In the genomic region with DNA sequence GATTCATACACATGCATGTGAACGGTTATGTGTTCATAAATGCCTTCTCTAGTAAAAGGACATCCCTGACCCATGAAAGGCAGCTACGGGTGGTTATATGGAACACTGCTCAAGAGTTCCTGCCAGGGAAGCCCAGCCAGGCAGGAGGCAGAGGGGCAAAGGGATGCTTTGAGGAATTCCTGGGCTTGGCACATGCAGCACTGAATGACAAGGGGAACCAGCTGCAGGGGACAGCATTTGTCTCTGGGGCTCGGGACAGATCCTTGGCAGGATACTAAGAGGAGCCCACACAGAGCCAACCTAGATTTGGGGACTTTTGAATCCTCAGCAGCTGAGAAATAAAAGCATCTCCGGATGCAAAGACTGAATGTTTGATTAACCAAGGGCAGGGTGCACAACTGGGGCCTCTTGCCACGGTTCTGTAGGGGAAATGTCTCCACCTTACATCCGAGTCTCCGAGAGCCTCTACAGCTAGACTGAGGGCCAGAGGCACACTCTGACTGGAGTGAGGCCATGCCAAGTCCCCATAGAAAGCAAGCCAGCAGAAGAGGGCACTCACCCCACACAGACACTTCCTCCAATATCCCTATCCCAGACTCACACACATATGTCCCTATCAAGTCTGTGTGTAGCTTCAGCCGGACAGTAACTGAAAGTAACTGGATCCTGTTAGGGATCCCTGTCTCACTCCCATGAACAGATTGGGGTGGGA, we compare ENCODE assay signal across 9 mouse cellular contexts.
A peak's percentile ranks its signal among the peaks of the same experiment; 100 is the strongest.
DNase-seq lines count a peak whose midpoint lies in the region; ATAC-seq and TF ChIP-seq lines count a peak whose summit lies in the region.
"Had no signal": no experiment of that assay in that cellular context is flagged by ENCODE, and none has a peak within 500 bp of the region (broad histone marks: within the 10 kb centered on the region; RNA-seq: fewer than 3 reads in every experiment).

No protein-coding gene starts in this region.

- H3K4me2 ChIP-seq in lung, embryonic 14.5 days = no peak overlapping the region
- H3K4me2 ChIP-seq in lung, postnatal 0 days (replicated peaks; ENCODE audit: low read depth, low read length) = no peak overlapping the region
- no peak overlapping the region; the same call in 1 of the 2 replicates for H3K4me2 ChIP-seq in forebrain, embryonic 12.5 days
- no peak overlapping the region for H3K4me2 ChIP-seq in stomach, embryonic 14.5 days (replicated peaks; ENCODE audit: low read depth, low read length)
- H3K4me2 ChIP-seq: liver, embryonic 15.5 days had no signal

- no peaks in the 10 kb centered on the region for H3K9me3 ChIP-seq in lung, embryonic 14.5 days (ENCODE audit: low read depth, low read length)
- H3K9me3 ChIP-seq in lung, postnatal 0 days (ENCODE audit: low read length) = no peaks in the 10 kb centered on the region
- no peaks in the 10 kb centered on the region for H3K9me3 ChIP-seq in forebrain, embryonic 12.5 days
- no peaks in the 10 kb centered on the region for H3K9me3 ChIP-seq in limb, embryonic 10.5 days (replicated peaks)
- no peaks in the 10 kb centered on the region for H3K9me3 ChIP-seq in stomach, embryonic 14.5 days (ENCODE audit: control insufficient read depth, low read depth, low read length)
- H3K9me3 ChIP-seq: liver, embryonic 15.5 days had no signal

- no peak for TF ChIP-seq EP300 in lung, postnatal 0 days (IDR thresholded peaks at IDR 0.05)

- intact Hi-C loops in gastrocnemius, postnatal 36 days (cut with DNase I) = no loop called here

- no peak overlapping the region for H3K4me3 ChIP-seq in lung, embryonic 14.5 days (ENCODE audit: low read depth, low read length)
- no peak overlapping the region for H3K4me3 ChIP-seq in lung, postnatal 0 days (ENCODE audit: low read depth, low read length)
- H3K4me3 ChIP-seq in forebrain, embryonic 12.5 days (replicated peaks) = no peak overlapping the region
- no peak overlapping the region for H3K4me3 ChIP-seq in limb, embryonic 10.5 days
- H3K4me3 ChIP-seq in stomach, embryonic 14.5 days (ENCODE audit: low read depth, low read length) = no peak overlapping the region
- H3K4me3 ChIP-seq: liver, embryonic 15.5 days had no signal

- peak; percentile 17 for DNase-seq in lung, embryonic 14.5 days
- DNase-seq in lung, postnatal 0 days (ENCODE audit: low spot score) = no peak
- DNase-seq in limb, embryonic 10.5 days (ENCODE audit: low spot score) = no peak
- DNase-seq in natural killer cell, adult 2 months (ENCODE audit: low spot score in 2 of 2) = no peak
- DNase-seq in gastrocnemius, postnatal 36 days = no peak

- 51% methylated on average over 8 of the region's 8 CpGs for WGBS in lung, embryonic 14.5 days
- 51% methylated on average over 8 of the region's 8 CpGs for WGBS in lung, postnatal 0 days
- WGBS in forebrain, embryonic 12.5 days = 68% methylated on average over 8 of the region's 8 CpGs
- 80% methylated on average over 8 of the region's 8 CpGs for WGBS in limb, embryonic 10.5 days
- 62% methylated on average over 8 of the region's 8 CpGs for WGBS in stomach, embryonic 14.5 days

- 0 out of 2 replicates have a peak, but pooled peaks have one; percentile 11 for ATAC-seq in lung, embryonic 14.5 days (ENCODE audit: insufficient read depth)
- no peak for ATAC-seq in lung, postnatal 0 days
- ATAC-seq in forebrain, embryonic 12.5 days (ENCODE audit: low FRiP score) = no peak
- ATAC-seq in stomach, embryonic 14.5 days (ENCODE audit: insufficient number of reproducible peaks, insufficient read depth, low FRiP score, low read depth) = no peak

- no peak for TF ChIP-seq CTCF in lung, embryonic 14.5 days (IDR thresholded peaks at IDR 0.05; ENCODE audit: low read depth)
- TF ChIP-seq CTCF in lung, postnatal 0 days (IDR thresholded peaks at IDR 0.05) = no peak

- no peaks in the 10 kb centered on the region for H3K36me3 ChIP-seq in lung, embryonic 14.5 days (ENCODE audit: insufficient read depth)
- H3K36me3 ChIP-seq in lung, postnatal 0 days (ENCODE audit: insufficient read depth, low read length) = no peaks in the 10 kb centered on the region
- H3K36me3 ChIP-seq in forebrain, embryonic 12.5 days (replicated peaks) = no peaks in the 10 kb centered on the region
- no peaks in the 10 kb centered on the region for H3K36me3 ChIP-seq in limb, embryonic 10.5 days
- H3K36me3 ChIP-seq in stomach, embryonic 14.5 days (ENCODE audit: control insufficient read depth, insufficient read depth, low read length) = no peaks in the 10 kb centered on the region
- H3K36me3 ChIP-seq: liver, embryonic 15.5 days had no signal

- peaks cover 12% of the 10 kb centered on the region for H3K4me1 ChIP-seq in lung, embryonic 14.5 days (ENCODE audit: insufficient read depth)
- no peaks in the 10 kb centered on the region for H3K4me1 ChIP-seq in lung, postnatal 0 days (ENCODE audit: insufficient read depth, low read depth, low read length)
- peaks cover 48% of the 10 kb centered on the region for H3K4me1 ChIP-seq in forebrain, embryonic 12.5 days
- H3K4me1 ChIP-seq in limb, embryonic 10.5 days = peaks cover 25% of the 10 kb centered on the region
- H3K4me1 ChIP-seq in stomach, embryonic 14.5 days (ENCODE audit: control insufficient read depth, insufficient read depth, low read length) = peaks cover 10% of the 10 kb centered on the region; the same call in 1 of the 2 replicates

- peak overlapping the region; percentile 73 for H3K27ac ChIP-seq in lung, embryonic 14.5 days (ENCODE audit: low read depth)
- no peak overlapping the region for H3K27ac ChIP-seq in lung, postnatal 0 days (ENCODE audit: low read length)
- peak overlapping the region; percentile 93 for H3K27ac ChIP-seq in forebrain, embryonic 12.5 days
- H3K27ac ChIP-seq in limb, embryonic 10.5 days = peak overlapping the region; percentile 81
- H3K27ac ChIP-seq in stomach, embryonic 14.5 days (ENCODE audit: low read length) = peak overlapping the region; percentile 21; the same call in 1 of the 2 replicates
- H3K27ac ChIP-seq: kidney, postnatal 0 days; liver, embryonic 15.5 days had no signal

- no peak overlapping the region for H3K9ac ChIP-seq in lung, embryonic 14.5 days
- no peak overlapping the region for H3K9ac ChIP-seq in lung, postnatal 0 days (replicated peaks; ENCODE audit: low read depth)
- peak overlapping the region; percentile 29; the same call in 1 of the 2 replicates for H3K9ac ChIP-seq in forebrain, embryonic 12.5 days
- H3K9ac ChIP-seq in stomach, embryonic 14.5 days (replicated peaks; ENCODE audit: low read depth, low read length) = no peak overlapping the region
- H3K9ac ChIP-seq: liver, embryonic 15.5 days had no signal

- H3K27me3 ChIP-seq in lung, embryonic 14.5 days (ENCODE audit: insufficient read depth, low read length) = no peaks in the 10 kb centered on the region
- H3K27me3 ChIP-seq in lung, postnatal 0 days (replicated peaks; ENCODE audit: insufficient read depth, low read length) = no peaks in the 10 kb centered on the region
- no peaks in the 10 kb centered on the region for H3K27me3 ChIP-seq in forebrain, embryonic 12.5 days
- peaks cover 9% of the 10 kb centered on the region; the same call in 1 of the 2 replicates for H3K27me3 ChIP-seq in limb, embryonic 10.5 days (ENCODE audit: low read depth, poor library complexity, severe bottlenecking)
- no peaks in the 10 kb centered on the region for H3K27me3 ChIP-seq in stomach, embryonic 14.5 days (ENCODE audit: control insufficient read depth, insufficient read depth, low read length)
- H3K27me3 ChIP-seq: liver, embryonic 15.5 days had no signal
